Mouse (Mus musculus): ENCODE results near the gene 1520401A03Rik.

1520401A03Rik gene

DNA sequence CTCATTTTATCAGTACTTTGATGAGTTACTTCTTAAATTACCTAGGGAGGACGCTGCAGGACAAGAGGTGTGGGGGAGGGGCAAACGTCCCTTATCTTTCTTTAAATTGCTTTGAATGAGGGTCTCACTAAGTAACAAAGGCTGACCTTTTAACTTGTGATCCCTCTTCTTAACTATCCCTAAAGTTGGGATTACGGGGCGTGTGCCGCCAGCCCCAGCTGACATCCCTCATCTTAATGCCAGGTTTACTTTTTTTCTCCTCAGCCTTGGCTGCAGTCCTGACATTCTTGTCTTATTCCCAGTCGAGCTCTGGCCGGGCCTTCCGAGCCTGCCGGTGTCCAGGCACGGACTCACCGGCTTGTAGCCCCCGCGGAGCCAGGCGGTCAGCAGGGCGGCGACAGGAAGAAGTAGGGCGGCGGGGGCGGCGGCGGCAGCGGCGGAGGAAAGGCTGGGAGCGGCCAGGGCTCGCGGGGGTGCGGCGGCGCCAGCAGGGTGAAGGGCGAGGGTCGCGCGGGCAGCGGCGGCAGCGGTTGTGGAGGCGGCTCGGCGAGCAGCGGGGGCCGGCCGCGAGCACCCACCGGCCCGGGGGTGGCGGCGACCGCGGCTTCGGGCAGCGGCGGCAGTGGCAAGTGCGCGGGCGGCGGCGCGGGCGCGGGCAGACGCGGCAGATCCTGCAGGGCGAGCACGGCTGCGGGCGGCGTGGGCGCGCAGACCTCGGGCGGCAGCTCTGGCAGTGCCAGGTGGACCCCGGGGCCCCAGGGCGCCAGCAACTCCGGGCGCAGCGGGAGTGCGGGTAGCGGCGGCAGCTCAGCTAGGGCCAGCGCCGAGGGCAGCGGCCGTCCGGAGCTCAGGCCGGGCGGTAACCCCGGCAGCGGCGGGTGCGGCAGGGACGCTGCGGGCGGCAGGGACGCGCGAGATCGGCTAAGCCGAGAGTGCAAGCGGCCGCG, 23.2 kb downstream of the 1520401A03Rik start:
- peak; percentile 35 for DNase-seq

DNA sequence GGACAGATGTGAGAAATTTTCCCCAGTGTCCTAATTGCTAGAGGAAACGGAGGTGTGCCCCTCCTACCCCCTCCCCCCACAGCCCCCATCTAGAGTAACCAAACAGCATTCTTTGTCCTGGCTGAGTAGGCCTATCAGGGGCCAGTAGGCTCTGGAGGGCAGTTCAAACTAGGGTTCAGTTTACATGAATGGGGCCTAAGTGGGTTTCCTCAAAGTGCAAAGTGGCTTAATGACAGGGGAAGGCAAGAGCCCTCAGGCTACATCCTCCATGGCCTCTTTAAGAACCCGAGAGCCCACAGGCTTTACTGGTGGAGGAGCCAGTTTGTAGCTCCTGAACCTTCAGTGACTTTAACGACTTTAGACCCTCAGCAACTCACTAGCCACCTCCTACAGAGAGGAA, 26.8 kb downstream of the 1520401A03Rik start:
- DNase-seq, result no peak

GRCm38 (mm10) chr17:23694491-23694890, 28.1 kb downstream of the 1520401A03Rik start:
- no peak for DNase-seq

DNA sequence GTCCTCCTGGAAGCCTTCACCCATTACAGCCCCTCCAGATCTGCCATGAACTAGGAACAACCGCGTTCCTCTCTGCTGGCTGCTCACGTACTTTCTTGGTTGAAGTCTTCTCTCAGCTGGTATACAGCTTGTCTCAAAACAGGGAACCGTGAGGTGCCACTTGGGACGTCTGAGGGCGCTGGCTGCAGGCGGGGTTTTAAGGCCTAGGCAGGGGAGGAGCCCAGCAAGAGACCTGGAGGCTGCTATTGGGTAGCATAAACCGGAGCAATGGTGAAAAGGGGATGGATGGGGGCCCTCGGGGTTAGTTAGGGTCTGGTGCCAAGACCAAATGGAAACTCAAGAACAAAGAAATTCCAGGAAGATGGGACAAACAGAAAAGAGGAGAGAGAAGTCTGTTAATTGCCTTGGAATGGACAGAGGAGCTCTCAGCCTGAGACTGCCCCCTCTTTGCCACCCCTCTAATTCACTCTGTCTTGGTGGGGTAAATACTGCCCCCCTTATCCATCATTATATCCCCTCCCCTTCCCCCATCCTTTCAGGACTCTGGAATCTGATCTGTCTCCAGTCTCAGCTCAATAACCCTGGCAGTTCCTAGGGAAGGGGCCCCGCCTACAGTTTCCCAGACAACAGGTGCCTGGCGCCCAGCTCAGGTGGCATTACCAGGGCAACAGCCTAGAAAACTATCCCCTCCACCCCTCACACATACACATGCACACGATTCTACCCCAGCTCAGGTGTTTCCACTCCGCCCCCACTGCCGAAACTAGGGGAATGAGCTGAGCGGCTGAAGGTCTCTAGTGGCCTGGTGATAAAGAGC, 38.5 kb downstream of the 1520401A03Rik start, which contains the start of gene Cldn9:
TSS of gene Cldn9 (minus strand) at position 171 of the 817 bp plus-strand sequence.
- no peak for DNase-seq

DNA sequence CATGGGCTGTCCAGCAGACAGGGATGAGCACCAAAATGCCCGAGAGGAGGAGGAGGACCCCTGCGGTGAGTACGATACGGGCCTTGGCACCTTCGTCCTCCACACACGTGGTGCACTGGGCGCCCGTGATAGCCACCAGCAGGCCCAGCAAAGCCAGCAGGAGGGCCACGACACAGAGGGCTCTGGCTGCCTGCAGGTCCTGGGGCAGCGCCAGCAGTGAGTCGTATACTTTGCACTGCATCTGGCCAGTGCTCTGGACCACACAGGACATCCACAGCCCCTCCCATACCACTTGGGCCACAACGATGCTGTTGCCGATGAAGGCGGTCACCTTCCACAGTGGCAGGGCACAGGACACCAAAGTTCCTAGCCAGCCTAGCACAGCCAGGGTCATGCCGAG, 39.4 kb downstream of the 1520401A03Rik start:
- no peak for DNase-seq

DNA sequence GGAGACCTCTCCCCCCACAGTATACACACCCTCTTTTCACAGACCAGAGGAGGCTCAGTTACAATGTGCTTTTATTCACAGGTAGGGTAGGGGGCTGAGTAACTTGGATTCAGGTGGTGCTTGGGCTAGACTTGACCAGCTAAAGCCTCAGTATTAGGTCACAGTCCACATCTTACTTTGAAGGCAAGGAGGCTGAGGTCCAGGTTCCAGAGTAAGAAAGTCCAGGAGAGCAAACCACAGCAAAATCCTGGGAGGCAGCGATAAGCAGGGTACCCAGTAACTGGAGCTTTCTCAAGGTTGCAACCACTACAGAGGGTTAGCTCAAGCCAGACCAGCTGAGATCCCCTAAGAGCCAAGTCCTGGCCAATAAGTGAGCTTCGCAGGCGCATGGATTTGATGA, 40.1 kb downstream of the 1520401A03Rik start:
- peak; percentile 60 for DNase-seq

GRCm38 (mm10) chr17:23682092-23682491, 40.5 kb downstream of the 1520401A03Rik start:
- DNase-seq, result peak; percentile 81

DNA sequence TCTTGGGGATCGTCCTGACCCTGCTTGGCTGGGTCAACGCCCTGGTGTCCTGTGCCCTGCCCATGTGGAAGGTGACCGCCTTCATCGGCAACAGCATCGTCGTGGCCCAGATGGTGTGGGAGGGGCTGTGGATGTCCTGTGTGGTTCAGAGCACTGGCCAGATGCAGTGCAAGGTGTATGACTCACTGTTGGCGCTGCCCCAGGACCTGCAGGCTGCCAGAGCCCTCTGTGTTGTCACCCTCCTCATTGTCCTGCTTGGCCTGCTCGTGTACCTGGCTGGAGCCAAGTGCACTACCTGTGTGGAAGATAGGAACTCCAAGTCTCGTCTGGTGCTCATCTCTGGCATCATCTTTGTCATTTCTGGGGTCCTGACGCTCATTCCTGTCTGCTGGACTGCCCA, 41.5 kb downstream of the 1520401A03Rik start:
- no peak for DNase-seq

DNA sequence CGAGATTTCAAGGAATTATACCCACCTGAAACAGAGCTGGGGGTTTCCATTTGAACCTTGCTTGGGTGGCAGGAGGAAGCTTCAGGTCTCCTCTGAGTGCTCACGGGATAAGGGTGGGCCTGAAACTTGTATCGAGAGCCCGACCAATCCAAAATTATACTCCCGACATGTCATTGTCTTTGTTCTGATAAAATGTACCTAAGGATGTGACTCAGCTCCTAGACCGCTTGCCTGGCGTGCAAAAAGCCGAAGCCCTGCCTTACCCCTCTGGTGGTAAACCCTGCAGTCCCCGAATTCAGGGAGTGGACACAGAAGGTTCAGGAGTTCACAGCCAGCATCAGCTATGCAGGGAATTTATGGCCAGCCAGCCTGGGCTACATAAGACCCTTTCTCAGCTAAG, 42.2 kb downstream of the 1520401A03Rik start:
- DNase-seq, result no peak

- no peak for DNase-seq
These were observed 43.3 kb downstream of the 1520401A03Rik start, which contains the start of gene Cldn6 for GRCm38 (mm10) chr17:23679127-23679835. Gene Cldn6, plus strand, starts transcription at chr17:23679249.

GRCm38 (mm10) chr17:23677236-23677679, 45.3 kb downstream of the 1520401A03Rik start, which contains the start of gene Tnfrsf12a:
Gene Tnfrsf12a, minus strand, starts transcription at chr17:23677468.
- DNase-seq, result peak; percentile 92

DNA sequence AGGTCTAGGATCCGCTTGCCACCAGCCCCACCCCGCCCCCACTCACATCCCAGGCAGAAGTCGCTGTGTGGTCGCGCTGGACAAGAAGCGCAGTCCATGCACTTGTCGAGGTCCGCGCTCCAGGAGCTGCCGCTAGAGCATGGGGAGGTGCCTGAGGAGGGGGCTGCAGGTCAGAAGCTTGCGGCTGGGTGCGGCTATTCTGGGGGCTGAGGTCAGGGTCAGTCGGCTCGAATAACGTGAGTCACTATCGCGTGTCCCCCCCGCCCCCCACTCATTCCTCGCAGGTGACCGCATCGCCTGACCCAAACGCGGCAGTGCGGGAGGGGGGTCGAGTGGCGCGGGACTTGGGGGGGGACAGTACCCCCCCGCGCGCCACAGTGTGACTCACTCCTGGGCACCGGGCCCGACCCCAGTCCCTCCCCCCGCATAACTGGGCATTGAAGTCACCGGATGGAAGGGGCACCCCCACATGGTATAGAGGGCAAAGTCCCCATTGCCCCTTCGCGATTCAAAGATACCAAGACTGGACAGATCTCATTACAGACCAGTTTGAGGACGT, 46.0 kb downstream of the 1520401A03Rik start:
- DNase-seq, result no peak

- peak; percentile 69 for DNase-seq
These were observed 46.9 kb downstream of the 1520401A03Rik start for GRCm38 (mm10) chr17:23675564-23676281.

- no peak for DNase-seq
These were observed 47.5 kb downstream of the 1520401A03Rik start for GRCm38 (mm10) chr17:23675127-23675526.

- DNase-seq, result no peak
These were observed 48.2 kb downstream of the 1520401A03Rik start for GRCm38 (mm10) chr17:23674271-23674952.

- peak; percentile 97 for DNase-seq
These were observed 49.0 kb downstream of the 1520401A03Rik start, which contains the start of the genes Hcfc1r1 and Thoc6 for GRCm38 (mm10) chr17:23673424-23674073. Gene Hcfc1r1, plus strand, starts transcription at chr17:23673596. Gene Thoc6, minus strand, starts transcription at chr17:23673882.

- no peak for DNase-seq
These were observed 49.8 kb downstream of the 1520401A03Rik start for GRCm38 (mm10) chr17:23672761-23673160.

- no peak for DNase-seq
These were observed 51.1 kb downstream of the 1520401A03Rik start for GRCm38 (mm10) chr17:23671519-23671918.

DNA sequence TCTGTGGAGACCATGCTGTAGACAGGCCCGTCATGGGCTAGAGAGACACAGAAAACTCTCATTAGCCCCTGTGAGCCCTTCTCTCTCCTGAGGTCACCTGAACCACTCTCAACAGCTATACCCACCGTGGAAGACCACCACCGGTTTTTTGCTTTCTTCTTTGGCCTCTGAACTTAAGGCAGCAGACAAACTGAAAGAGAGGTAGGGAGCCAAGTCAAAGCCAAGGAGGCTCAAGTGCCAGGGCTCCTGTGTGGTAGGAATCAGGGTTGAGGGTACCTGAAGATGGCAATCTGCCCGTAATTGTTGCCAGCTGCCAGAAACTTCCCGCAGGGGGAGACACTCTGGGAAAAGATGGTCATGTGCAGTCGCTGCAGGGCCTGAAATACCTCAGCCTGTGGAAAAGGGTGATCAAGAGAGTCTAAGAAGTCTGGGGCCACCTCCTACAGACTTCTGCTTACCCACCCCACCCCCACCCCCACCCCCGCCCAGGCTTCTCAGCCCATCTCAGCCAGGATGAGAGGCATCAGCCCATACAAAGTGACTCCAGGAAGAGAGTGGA, 52.0 kb downstream of the 1520401A03Rik start:
- DNase-seq, result no peak

DNA sequence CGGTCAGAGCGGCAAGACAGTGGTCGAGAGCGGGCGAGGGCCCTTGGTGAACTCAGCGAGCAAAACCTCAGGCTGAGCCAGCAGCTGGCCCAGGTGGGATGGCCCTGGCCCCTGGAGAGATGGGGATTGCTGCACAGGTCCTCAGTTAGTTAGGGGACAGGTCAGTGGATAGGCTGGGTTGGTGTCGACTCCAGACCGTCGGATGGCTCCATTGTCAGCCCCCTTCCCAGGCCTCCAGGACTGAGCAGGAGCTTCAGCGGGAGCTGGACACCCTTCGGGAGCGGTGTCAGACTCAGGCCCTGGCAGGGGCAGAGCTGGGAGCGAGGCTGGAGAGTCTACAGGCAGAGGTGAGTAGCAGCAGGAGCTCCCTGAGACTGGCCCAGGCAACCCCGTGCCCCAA, 57.1 kb downstream of the 1520401A03Rik start:
- DNase-seq, result no peak
